Mouse (Mus musculus): ENCODE measurements at regions not wholly inside any gene's neighbourhood (a gene's known extent, or its start where the extent isn't known, plus 50 kb on each side); places are given as distances from the start of the nearest gene placed in this dataset.

DNA sequence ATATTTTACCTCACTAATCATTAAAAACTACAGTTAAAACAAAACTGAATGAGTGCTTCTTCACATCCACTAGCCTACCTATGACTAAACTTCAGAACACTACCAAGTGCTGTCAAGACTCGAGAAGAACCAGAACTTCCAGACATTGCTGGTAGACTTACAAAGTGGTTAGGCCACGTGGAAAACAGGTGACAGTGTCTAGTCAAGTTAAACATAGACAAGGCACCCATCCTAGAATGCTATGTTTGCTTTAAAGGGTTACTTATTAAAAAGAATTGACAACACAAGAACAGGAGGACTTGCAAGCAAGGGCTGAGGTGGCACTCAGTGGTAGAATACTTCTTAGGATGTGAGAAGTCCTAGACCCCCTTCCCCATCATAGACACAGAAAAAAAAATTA is 330.9 kb upstream of the Mmadhc start:
- TF ChIP-seq POLR2A (IDR thresholded peaks at IDR 0.05; ENCODE audit: low read depth, low read length) (no peak), CTCF (IDR thresholded peaks at IDR 0.05; ENCODE audit: extremely low read depth, insufficient read length, insufficient replicate concordance, low read depth, low read length) (no peak)

Data from small intestine, adult 2 months (tissue).